Mouse (Mus musculus): ENCODE data around the gene Mcrs1. TPM values are rescaled to one million over a fixed set of nuclear protein-coding genes. Genes with fewer than 3 reads are reported as not detected.

Gene Mcrs1
- polyA plus RNA-seq, 1 experiment from 2014 or later = 213 TPM

- no peak overlapping the region for H3K9ac ChIP-seq (replicated peaks; ENCODE audit: low read depth, low read length)
- ATAC-seq (ENCODE audit: low read depth) = no peak
- peaks cover 57% of the 10 kb centered on the region for H3K27me3 ChIP-seq (ENCODE audit: control insufficient read depth, insufficient read depth, low read length)
Measured at GRCm38 (mm10) chr15:99223585-99224207, 28.1 kb downstream of the Mcrs1 start.

DNA sequence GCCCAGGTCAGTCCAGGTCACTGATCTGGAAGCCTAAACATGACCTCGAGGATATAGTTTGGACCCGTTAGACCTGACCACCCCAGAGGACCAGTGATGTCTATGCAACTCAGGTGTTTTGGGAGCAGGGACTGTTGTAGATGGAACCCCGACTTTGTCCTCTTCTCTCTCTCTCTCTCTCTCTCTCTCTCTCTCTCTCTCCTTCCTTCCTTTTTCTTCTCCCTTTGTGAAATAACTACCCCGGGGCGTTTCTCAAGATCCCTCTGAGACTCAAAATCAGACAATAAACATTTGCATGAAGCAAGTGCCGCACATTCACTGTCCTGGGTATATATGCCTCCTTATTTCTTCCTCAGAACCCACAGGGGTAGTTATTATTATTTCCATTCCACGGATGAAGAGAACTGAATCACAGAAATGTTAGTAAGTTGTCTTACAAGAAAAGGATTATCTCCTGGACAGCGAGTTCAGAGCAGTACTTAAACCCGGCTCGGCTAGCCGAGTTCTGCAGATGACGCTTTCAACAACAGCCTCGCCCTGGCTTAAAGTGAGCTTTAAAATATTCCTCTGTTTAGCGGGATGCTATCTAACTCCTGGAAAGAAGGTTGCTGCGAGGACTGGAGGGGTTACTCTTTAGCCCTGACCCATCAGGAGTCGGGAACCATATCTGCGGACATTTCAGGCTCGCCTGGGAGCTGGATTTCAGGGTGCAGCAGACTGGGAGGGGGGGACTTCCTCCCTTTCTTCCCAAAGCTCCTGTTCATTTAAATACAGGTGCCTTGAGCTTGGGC, 28.8 kb downstream of the Mcrs1 start:
- H3K27ac ChIP-seq (ENCODE audit: low read depth, low read length) = no peak overlapping the region
- H3K9ac ChIP-seq (replicated peaks; ENCODE audit: low read depth, low read length) = no peak overlapping the region
- ATAC-seq (ENCODE audit: low read depth) = no peak
- peak overlapping the region; percentile 31; the same call in 1 of the 2 replicates for H3K4me3 ChIP-seq (ENCODE audit: low read depth, low read length)
- H3K27me3 ChIP-seq (ENCODE audit: control insufficient read depth, insufficient read depth, low read length) = peaks cover 52% of the 10 kb centered on the region
- H3K4me2 ChIP-seq (ENCODE audit: low read depth, low read length) = peak overlapping the region; percentile 46
- H3K36me3 ChIP-seq (ENCODE audit: control insufficient read depth, insufficient read depth, low read length) = no peaks in the 10 kb centered on the region
- H3K4me1 ChIP-seq (ENCODE audit: control insufficient read depth, insufficient read depth, low read length) = peaks cover 16% of the 10 kb centered on the region
- WGBS = 6% methylated on average over 18 of the region's 18 CpGs
- H3K9me3 ChIP-seq (ENCODE audit: control insufficient read depth, low read length) = no peaks in the 10 kb centered on the region

More at GRCm38 (mm10) chr15:99223585-99224207, 28.1 kb downstream of the Mcrs1 start:
- Histone ChIP-seq H3K27ac (ENCODE audit: low read depth, low read length) (no peak overlapping the region), H3K4me1 (ENCODE audit: control insufficient read depth, insufficient read depth, low read length) (peaks cover 16% of the 10 kb centered on the region), H3K9me3 (ENCODE audit: control insufficient read depth, low read length) (no peaks in the 10 kb centered on the region), H3K4me3 (ENCODE audit: low read depth, low read length) (peak overlapping the region; percentile 31), H3K36me3 (ENCODE audit: control insufficient read depth, insufficient read depth, low read length) (no peaks in the 10 kb centered on the region), H3K4me2 (ENCODE audit: low read depth, low read length) (peak overlapping the region; percentile 46)
- WGBS = under 1% methylated on average over 44 of the region's 46 CpGs

DNA sequence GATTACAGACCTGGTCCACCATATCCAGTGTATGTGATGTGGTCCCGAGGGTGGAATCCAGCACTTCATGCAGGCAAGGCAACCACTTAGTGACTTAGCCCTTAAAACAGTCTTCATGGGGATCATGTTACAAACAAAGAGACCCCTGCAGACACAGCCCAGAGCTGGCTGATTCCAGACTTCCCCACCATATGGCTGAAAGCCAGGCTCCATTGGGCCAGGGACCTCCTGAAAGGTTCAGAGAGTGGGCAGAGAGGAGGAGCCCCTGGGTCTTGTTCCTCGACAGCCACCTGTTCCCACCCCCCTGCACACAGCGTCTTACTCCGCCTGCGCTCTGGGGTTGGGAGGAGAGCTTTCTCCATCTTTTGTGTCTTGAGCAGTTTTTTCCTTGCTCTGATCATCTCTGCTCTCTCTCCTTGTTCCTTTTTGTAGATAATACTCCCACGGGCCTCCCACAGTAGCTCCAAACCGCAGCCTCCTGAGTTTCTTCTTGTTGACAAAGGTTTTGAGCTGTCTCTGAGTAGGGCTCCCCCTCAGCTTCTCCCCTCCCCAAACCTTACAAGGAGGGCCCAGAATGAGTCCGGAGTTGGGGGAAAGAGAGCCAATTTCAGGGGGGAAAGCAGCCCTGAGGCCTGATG, 30.3 kb downstream of the Mcrs1 start:
- no peaks in the 10 kb centered on the region for H3K36me3 ChIP-seq (ENCODE audit: control insufficient read depth, insufficient read depth, low read length)
- H3K9me3 ChIP-seq (ENCODE audit: control insufficient read depth, low read length) = no peaks in the 10 kb centered on the region
- H3K27me3 ChIP-seq (ENCODE audit: control insufficient read depth, insufficient read depth, low read length) = peaks cover 36% of the 10 kb centered on the region
- 9% methylated on average over 8 of the region's 8 CpGs for WGBS
- H3K4me3 ChIP-seq (ENCODE audit: low read depth, low read length) = no peak overlapping the region
- no peak overlapping the region for H3K9ac ChIP-seq (replicated peaks; ENCODE audit: low read depth, low read length)
- no peak for ATAC-seq (ENCODE audit: low read depth)
- H3K4me2 ChIP-seq (ENCODE audit: low read depth, low read length) = no peak overlapping the region
- peaks cover 16% of the 10 kb centered on the region for H3K4me1 ChIP-seq (ENCODE audit: control insufficient read depth, insufficient read depth, low read length)
- no peak overlapping the region for H3K27ac ChIP-seq (ENCODE audit: low read depth, low read length)

DNA sequence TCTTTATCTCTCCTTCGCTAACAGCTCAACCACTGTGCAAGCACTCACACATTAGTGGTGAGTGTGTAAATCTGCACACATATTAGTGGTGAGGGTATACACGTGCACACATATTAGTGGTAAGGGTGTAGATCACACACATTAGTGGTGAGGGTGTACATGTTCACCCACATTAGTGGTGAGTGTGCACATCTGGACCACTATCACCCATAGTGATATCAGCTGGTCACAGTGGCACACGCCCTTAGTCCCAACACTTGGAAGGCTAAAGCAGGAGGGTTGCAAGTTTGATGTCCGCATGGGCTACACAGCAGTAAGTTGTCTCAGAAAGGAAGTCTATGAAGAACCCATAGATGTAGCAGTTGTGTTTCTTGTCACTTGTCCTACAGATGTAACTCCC, 34.1 kb downstream of the Mcrs1 start:
- Histone ChIP-seq H3K36me3 (ENCODE audit: control insufficient read depth, insufficient read depth, low read length) (no peaks in the 10 kb centered on the region), H3K27me3 (ENCODE audit: control insufficient read depth, insufficient read depth, low read length) (peaks cover 13% of the 10 kb centered on the region), H3K9me3 (ENCODE audit: control insufficient read depth, low read length) (no peaks in the 10 kb centered on the region), H3K4me2 (ENCODE audit: low read depth, low read length) (no peak overlapping the region), H3K4me1 (ENCODE audit: control insufficient read depth, insufficient read depth, low read length) (no peaks in the 10 kb centered on the region), H3K4me3 (ENCODE audit: low read depth, low read length) (no peak overlapping the region), H3K9ac (replicated peaks; ENCODE audit: low read depth, low read length) (no peak overlapping the region), H3K27ac (ENCODE audit: low read depth, low read length) (no peak overlapping the region)
- no peak for ATAC-seq (ENCODE audit: low read depth)
- WGBS = 95% methylated on average over 4 of the region's 4 CpGs

DNA sequence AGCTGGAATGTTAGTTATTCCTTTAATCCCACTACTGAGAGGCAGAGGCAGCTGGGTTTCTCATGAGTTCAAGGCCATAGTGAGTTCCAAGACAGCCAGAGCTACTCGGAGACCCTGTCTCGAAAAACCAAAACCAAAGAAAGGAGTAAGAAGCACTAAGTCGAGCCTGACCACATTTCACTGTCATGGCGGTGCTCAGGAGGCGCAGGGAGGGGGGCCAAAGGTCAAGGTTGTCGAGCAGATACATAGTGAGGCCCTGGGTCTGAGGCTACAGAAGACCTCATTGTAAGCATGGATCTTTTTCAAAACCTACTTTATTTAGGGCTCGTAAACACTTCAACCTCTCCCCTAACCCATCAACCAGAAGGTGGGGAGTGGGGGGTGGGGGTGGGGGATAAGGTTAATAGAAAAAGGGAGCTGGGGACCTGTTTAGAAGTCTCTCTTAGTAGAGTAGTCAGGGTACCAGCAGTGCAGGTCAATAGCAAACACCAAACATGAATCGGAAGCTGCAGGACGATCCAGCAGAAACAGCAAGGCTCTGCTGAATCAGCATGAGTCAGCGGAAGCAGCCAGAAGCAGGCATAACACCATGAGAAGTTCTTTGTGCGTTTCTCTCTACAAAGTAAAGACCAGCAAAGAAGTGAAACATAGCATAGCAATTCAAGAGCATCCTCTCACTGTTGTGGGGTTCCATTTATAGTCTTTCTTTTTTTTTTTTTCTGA, 35.9 kb downstream of the Mcrs1 start:
- H3K9me3 ChIP-seq (ENCODE audit: control insufficient read depth, low read length) = no peaks in the 10 kb centered on the region

GRCm38 (mm10) chr15:99214941-99215340, 36.8 kb downstream of the Mcrs1 start:
- Histone ChIP-seq H3K9me3 (ENCODE audit: control insufficient read depth, low read length) (no peaks in the 10 kb centered on the region), H3K36me3 (ENCODE audit: control insufficient read depth, insufficient read depth, low read length) (peaks cover 13% of the 10 kb centered on the region), H3K27ac (ENCODE audit: low read depth, low read length) (no peak overlapping the region), H3K4me2 (ENCODE audit: low read depth, low read length) (no peak overlapping the region), H3K9ac (replicated peaks; ENCODE audit: low read depth, low read length) (no peak overlapping the region), H3K4me1 (ENCODE audit: control insufficient read depth, insufficient read depth, low read length) (no peaks in the 10 kb centered on the region), H3K27me3 (ENCODE audit: control insufficient read depth, insufficient read depth, low read length) (0 out of 2 replicates have a peak, but pooled peaks cover 2% of the 10 kb centered on the region), H3K4me3 (ENCODE audit: low read depth, low read length) (no peak overlapping the region)
- WGBS = 90% methylated on average over 2 of the region's 2 CpGs
- ATAC-seq (ENCODE audit: low read depth) = no peak

More for the DNA sequence above, 35.9 kb downstream of the Mcrs1 start:
- no peak for ATAC-seq (ENCODE audit: low read depth)
- no peak overlapping the region for H3K4me3 ChIP-seq (ENCODE audit: low read depth, low read length)
- H3K9ac ChIP-seq (replicated peaks; ENCODE audit: low read depth, low read length) = no peak overlapping the region
- H3K27me3 ChIP-seq (ENCODE audit: control insufficient read depth, insufficient read depth, low read length) = peaks cover 2% of the 10 kb centered on the region
- no peak overlapping the region for H3K27ac ChIP-seq (ENCODE audit: low read depth, low read length)
- no peaks in the 10 kb centered on the region for H3K4me1 ChIP-seq (ENCODE audit: control insufficient read depth, insufficient read depth, low read length)
- no peak overlapping the region for H3K4me2 ChIP-seq (ENCODE audit: low read depth, low read length)
- 85% methylated on average over 11 of the region's 11 CpGs for WGBS
- H3K36me3 ChIP-seq (ENCODE audit: control insufficient read depth, insufficient read depth, low read length) = peaks cover 9% of the 10 kb centered on the region

DNA sequence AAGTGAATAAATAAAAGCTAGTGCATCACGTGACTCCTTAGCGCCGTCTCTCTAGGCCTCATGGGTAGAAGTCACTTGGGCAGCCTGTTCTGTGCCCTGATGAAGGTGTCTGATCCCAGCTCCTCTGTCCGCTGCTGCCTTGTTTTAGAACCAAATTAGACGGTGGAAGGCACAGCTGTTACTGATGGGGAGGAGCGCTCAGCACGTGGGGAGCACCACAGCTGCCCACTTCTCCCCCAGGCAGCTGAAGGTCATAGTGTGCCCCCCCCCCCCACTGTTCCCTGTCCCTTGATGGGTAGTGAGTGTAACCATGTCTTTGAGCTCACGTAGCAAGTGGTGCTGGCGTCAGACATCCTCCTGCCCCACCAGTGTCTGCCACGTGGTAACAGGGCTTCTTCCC, 38.6 kb downstream of the Mcrs1 start:
- Histone ChIP-seq H3K27me3 (ENCODE audit: control insufficient read depth, insufficient read depth, low read length) (no peaks in the 10 kb centered on the region), H3K36me3 (ENCODE audit: control insufficient read depth, insufficient read depth, low read length) (peaks cover 24% of the 10 kb centered on the region), H3K4me1 (ENCODE audit: control insufficient read depth, insufficient read depth, low read length) (no peaks in the 10 kb centered on the region), H3K9ac (replicated peaks; ENCODE audit: low read depth, low read length) (no peak overlapping the region), H3K4me3 (ENCODE audit: low read depth, low read length) (no peak overlapping the region), H3K9me3 (ENCODE audit: control insufficient read depth, low read length) (no peaks in the 10 kb centered on the region), H3K4me2 (ENCODE audit: low read depth, low read length) (no peak overlapping the region), H3K27ac (ENCODE audit: low read depth, low read length) (no peak overlapping the region)
- 85% methylated on average over 10 of the region's 10 CpGs for WGBS
- no peak for ATAC-seq (ENCODE audit: low read depth)

- 66% methylated on average over 8 of the region's 8 CpGs for WGBS
- Histone ChIP-seq H3K4me1 (ENCODE audit: control insufficient read depth, insufficient read depth, low read length) (no peaks in the 10 kb centered on the region), H3K27ac (ENCODE audit: low read depth, low read length) (no peak overlapping the region), H3K4me3 (ENCODE audit: low read depth, low read length) (no peak overlapping the region), H3K9ac (replicated peaks; ENCODE audit: low read depth, low read length) (no peak overlapping the region), H3K4me2 (ENCODE audit: low read depth, low read length) (no peak overlapping the region), H3K9me3 (ENCODE audit: control insufficient read depth, low read length) (no peaks in the 10 kb centered on the region), H3K36me3 (ENCODE audit: control insufficient read depth, insufficient read depth, low read length) (peaks cover 35% of the 10 kb centered on the region), H3K27me3 (ENCODE audit: control insufficient read depth, insufficient read depth, low read length) (no peaks in the 10 kb centered on the region)
- ATAC-seq (ENCODE audit: low read depth) = no peak
Measured at GRCm38 (mm10) chr15:99205959-99206358, 45.8 kb downstream of the Mcrs1 start.
